Mouse (Mus musculus): ENCODE data around the gene Babam2. TPM values are rescaled to one million over a fixed set of nuclear protein-coding genes. Genes with fewer than 3 reads are reported as not detected.

Babam2 gene
- polyA plus RNA-seq, 1 experiment: 77.2 TPM

DNA sequence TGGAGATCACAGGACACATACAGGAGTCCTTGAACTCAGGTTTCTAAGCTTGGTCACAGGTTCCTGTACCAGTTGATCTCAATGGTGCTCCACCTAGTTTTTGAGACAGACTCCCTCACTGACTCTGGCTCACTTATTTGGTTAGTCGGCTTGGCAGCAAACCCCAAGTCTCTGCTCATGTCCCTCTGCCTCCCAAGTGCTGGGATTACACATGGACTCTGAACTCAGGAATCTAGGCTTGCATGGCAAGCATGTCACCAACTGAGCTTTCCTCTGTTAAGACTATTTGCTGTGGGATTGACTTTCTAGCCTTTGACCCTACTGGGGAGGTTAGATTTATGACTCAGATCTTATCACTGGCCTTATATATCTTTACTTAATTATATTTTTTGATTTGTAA, 65.3 kb downstream of the Babam2 start:
- no peaks in the 10 kb centered on the region for H3K27me3 ChIP-seq (ENCODE audit: control insufficient read depth, insufficient read depth, insufficient read length)
- H3K4me3 ChIP-seq: no peak overlapping the region
- H3ac ChIP-seq (ENCODE audit: control insufficient read depth, insufficient read length): no peak overlapping the region
- H3K36me3 ChIP-seq (ENCODE audit: control insufficient read depth, insufficient read depth): no peaks in the 10 kb centered on the region
- H3K4me2 ChIP-seq (ENCODE audit: low read depth): no peak overlapping the region
- TF ChIP-seq USF1 (IDR thresholded peaks at IDR 0.05; ENCODE audit: low read depth) (no peak), POLR2AphosphoS2 (IDR thresholded peaks at IDR 0.05; ENCODE audit: insufficient read length, low read depth) (no peak), E2F4 (IDR thresholded peaks at IDR 0.05; ENCODE audit: insufficient read depth) (no peak), POLR2A (IDR thresholded peaks at IDR 0.05; ENCODE audit: insufficient read length, low read depth) (no peak), REST (IDR thresholded peaks at IDR 0.05; ENCODE audit: insufficient read depth, insufficient read length) (no peak), SRF (IDR thresholded peaks at IDR 0.05; ENCODE audit: control insufficient read depth, insufficient read length, low read depth) (no peak), MYOD1 (IDR thresholded peaks at IDR 0.05; ENCODE audit: control insufficient read depth in 1 of 3, insufficient read length in 2 of 3, low read depth in 2 of 3) (no peak), MAX (IDR thresholded peaks at IDR 0.05; ENCODE audit: low read depth) (no peak), TCF12 (IDR thresholded peaks at IDR 0.05; ENCODE audit: insufficient read depth, poor library complexity, severe bottlenecking) (no peak), CEBPB (IDR thresholded peaks at IDR 0.05; ENCODE audit: insufficient read depth, poor library complexity, severe bottlenecking) (no peak), MYOG (IDR thresholded peaks at IDR 0.05; ENCODE audit: control insufficient read depth in 1 of 3, insufficient read depth in 1 of 3, insufficient read length in 2 of 3, low read depth in 2 of 3) (no peak), TCF3 (IDR thresholded peaks at IDR 0.05; ENCODE audit: insufficient read length, low read depth) (no peak)
- no peaks in the 10 kb centered on the region for H3K79me2 ChIP-seq (ENCODE audit: control insufficient read depth, insufficient read depth)

DNA sequence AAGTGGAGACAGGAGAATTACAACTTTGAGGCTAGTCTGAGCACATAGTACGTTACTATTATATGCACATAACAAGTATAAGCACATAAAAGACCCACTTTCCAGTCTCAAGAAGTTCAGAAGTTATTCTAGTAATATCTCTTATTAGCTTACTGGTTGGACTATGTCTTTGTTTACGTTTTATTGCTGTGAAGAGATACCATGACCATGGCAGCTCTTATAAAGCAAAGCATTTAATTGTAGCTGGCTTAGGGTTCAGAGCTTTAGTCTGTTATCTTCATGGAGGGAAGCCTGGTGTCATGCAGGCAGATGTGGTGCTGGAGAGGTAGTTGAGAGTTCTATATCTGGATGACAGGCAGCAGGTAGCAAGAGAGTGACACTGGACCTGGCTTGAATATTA, 68.3 kb downstream of the Babam2 start:
- Histone ChIP-seq H3K4me3 (no peak overlapping the region), H3K27me3 (ENCODE audit: control insufficient read depth, insufficient read depth, insufficient read length) (no peaks in the 10 kb centered on the region), H3K79me2 (ENCODE audit: control insufficient read depth, insufficient read depth) (no peaks in the 10 kb centered on the region), H3K4me2 (ENCODE audit: low read depth) (no peak overlapping the region), H3K36me3 (ENCODE audit: control insufficient read depth, insufficient read depth) (no peaks in the 10 kb centered on the region), H3ac (ENCODE audit: control insufficient read depth, insufficient read length) (no peak overlapping the region)
- TF ChIP-seq POLR2A (IDR thresholded peaks at IDR 0.05; ENCODE audit: insufficient read length, low read depth): no peak
- no peak for TF ChIP-seq MAX (IDR thresholded peaks at IDR 0.05; ENCODE audit: low read depth)

DNA sequence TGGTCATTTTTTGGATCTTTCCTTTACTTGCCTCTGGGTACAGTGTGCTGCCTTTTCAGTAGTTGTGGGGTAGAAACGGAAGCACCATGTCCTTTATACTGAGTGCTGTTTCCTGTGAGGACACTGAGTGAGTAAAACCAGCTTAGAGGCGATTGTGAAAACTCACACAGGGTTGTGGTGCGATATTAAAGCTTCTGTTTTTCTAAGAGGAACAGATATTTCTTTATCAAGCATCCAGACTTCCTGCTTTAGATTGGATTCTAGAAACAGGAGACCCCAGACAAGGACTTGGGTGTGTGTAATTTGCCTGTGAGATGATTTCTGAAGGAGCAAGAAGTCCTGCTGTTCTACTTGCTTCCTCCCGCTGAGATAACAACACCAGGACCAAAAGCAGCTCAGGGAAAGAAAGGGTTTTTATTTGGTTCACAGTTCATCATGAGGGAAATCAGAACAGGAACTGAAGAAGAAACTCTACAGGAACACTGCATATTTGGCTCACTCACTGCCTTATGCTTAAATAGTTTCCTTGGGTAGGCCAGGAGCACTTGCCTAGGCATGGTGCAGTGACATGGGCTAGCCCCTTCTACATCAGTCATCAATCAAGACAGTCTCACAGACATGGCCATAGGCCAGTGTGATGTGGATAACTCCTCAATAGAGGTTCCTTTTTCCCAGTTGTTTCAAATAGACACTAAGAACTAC, 69.5 kb downstream of the Babam2 start:
- Histone ChIP-seq H3K4me3 (no peak overlapping the region), H3ac (ENCODE audit: control insufficient read depth, insufficient read length) (no peak overlapping the region), H3K4me2 (ENCODE audit: low read depth) (no peak overlapping the region), H3K79me2 (ENCODE audit: control insufficient read depth, insufficient read depth) (no peaks in the 10 kb centered on the region), H3K27me3 (ENCODE audit: control insufficient read depth, insufficient read depth, insufficient read length) (no peaks in the 10 kb centered on the region), H3K36me3 (ENCODE audit: control insufficient read depth, insufficient read depth) (no peaks in the 10 kb centered on the region)
- TF ChIP-seq CEBPB (IDR thresholded peaks at IDR 0.05; ENCODE audit: insufficient read depth, poor library complexity, severe bottlenecking) (no peak), TCF3 (IDR thresholded peaks at IDR 0.05; ENCODE audit: insufficient read length, low read depth) (no peak), POLR2AphosphoS2 (IDR thresholded peaks at IDR 0.05; ENCODE audit: insufficient read length, low read depth) (no peak), SRF (IDR thresholded peaks at IDR 0.05; ENCODE audit: control insufficient read depth, insufficient read length, low read depth) (no peak), REST (IDR thresholded peaks at IDR 0.05; ENCODE audit: insufficient read depth, insufficient read length) (no peak), POLR2A (IDR thresholded peaks at IDR 0.05; ENCODE audit: insufficient read length, low read depth) (no peak), MYOG (IDR thresholded peaks at IDR 0.05; ENCODE audit: control insufficient read depth in 1 of 3, insufficient read depth in 1 of 3, insufficient read length in 2 of 3, low read depth in 2 of 3) (no peak), E2F4 (IDR thresholded peaks at IDR 0.05; ENCODE audit: insufficient read depth) (no peak), TCF12 (IDR thresholded peaks at IDR 0.05; ENCODE audit: insufficient read depth, poor library complexity, severe bottlenecking) (no peak), MAX (IDR thresholded peaks at IDR 0.05; ENCODE audit: low read depth) (no peak), USF1 (IDR thresholded peaks at IDR 0.05; ENCODE audit: low read depth) (no peak)

DNA sequence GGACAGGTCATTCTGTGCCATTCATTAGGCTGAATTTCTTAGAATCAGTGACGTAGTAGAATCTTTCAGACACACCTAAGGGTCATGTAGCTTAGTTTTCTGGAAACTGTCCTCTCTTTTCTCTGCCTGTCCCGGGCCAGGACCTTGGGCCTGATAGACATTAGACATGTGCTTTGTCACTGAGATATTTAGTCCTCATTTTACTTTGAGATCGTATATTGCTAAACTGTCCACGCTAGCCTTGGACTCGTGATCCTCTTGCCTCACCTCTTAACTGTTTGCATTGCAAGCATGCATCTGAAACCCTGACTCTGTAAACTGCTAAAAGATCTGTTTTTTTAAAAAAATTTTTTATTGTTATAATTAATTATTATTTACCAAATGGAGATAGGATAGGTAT, 74.0 kb downstream of the Babam2 start:
- TF ChIP-seq USF1 (IDR thresholded peaks at IDR 0.05; ENCODE audit: low read depth) (no peak), TCF12 (IDR thresholded peaks at IDR 0.05; ENCODE audit: insufficient read depth, poor library complexity, severe bottlenecking) (no peak), REST (IDR thresholded peaks at IDR 0.05; ENCODE audit: insufficient read depth, insufficient read length) (no peak)
- no peak overlapping the region for H3K4me3 ChIP-seq
- H3K79me2 ChIP-seq (ENCODE audit: control insufficient read depth, insufficient read depth): no peaks in the 10 kb centered on the region
- H3K36me3 ChIP-seq (ENCODE audit: control insufficient read depth, insufficient read depth): no peaks in the 10 kb centered on the region
- H3K4me2 ChIP-seq (ENCODE audit: low read depth): no peak overlapping the region
- H3K27me3 ChIP-seq (ENCODE audit: control insufficient read depth, insufficient read depth, insufficient read length): no peaks in the 10 kb centered on the region
- H3ac ChIP-seq (ENCODE audit: control insufficient read depth, insufficient read length): no peak overlapping the region

DNA sequence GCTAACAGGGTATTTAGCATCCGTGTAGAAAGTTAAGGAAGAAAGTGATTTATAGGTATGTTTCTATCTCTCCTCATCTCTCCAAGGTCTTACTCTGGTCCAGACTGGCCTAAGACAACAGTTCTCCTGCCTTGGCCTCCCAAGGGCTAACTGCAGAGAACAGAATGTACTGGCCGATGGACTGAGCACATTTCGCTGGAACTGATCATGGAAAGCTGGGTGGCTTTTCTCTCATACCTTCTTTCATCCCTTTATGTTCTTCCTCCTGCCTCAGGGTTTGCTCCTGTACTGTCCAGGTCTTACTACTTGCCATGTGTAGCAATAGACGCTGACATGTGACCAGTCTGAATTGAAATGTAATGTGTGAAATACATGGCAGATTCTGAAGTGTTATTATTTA, 74.4 kb downstream of the Babam2 start:
- no peak overlapping the region for H3K4me3 ChIP-seq
- H3K79me2 ChIP-seq (ENCODE audit: control insufficient read depth, insufficient read depth): no peaks in the 10 kb centered on the region
- TF ChIP-seq MYOD1 (IDR thresholded peaks at IDR 0.05; ENCODE audit: control insufficient read depth in 1 of 3, insufficient read length in 2 of 3, low read depth in 2 of 3) (no peak), POLR2AphosphoS2 (IDR thresholded peaks at IDR 0.05; ENCODE audit: insufficient read length, low read depth) (no peak), REST (IDR thresholded peaks at IDR 0.05; ENCODE audit: insufficient read depth, insufficient read length) (no peak), USF1 (IDR thresholded peaks at IDR 0.05; ENCODE audit: low read depth) (no peak), E2F4 (IDR thresholded peaks at IDR 0.05; ENCODE audit: insufficient read depth) (no peak), SRF (IDR thresholded peaks at IDR 0.05; ENCODE audit: control insufficient read depth, insufficient read length, low read depth) (no peak), CEBPB (IDR thresholded peaks at IDR 0.05; ENCODE audit: insufficient read depth, poor library complexity, severe bottlenecking) (no peak), POLR2A (IDR thresholded peaks at IDR 0.05; ENCODE audit: insufficient read length, low read depth) (no peak), TCF12 (IDR thresholded peaks at IDR 0.05; ENCODE audit: insufficient read depth, poor library complexity, severe bottlenecking) (no peak), MYOG (IDR thresholded peaks at IDR 0.05; ENCODE audit: control insufficient read depth in 1 of 3, insufficient read depth in 1 of 3, insufficient read length in 2 of 3, low read depth in 2 of 3) (no peak), MAX (IDR thresholded peaks at IDR 0.05; ENCODE audit: low read depth) (no peak), TCF3 (IDR thresholded peaks at IDR 0.05; ENCODE audit: insufficient read length, low read depth) (no peak)
- H3K36me3 ChIP-seq (ENCODE audit: control insufficient read depth, insufficient read depth): no peaks in the 10 kb centered on the region
- H3K4me2 ChIP-seq (ENCODE audit: low read depth): no peak overlapping the region
- no peak overlapping the region for H3ac ChIP-seq (ENCODE audit: control insufficient read depth, insufficient read length)
- no peaks in the 10 kb centered on the region for H3K27me3 ChIP-seq (ENCODE audit: control insufficient read depth, insufficient read depth, insufficient read length)
